Mouse (Mus musculus): ENCODE data around the gene Glt28d2.
"Not testable (repeated sequence)": the region's sequence is repeated elsewhere in the genome, so short reads cannot be mapped to it uniquely, and the experiment has no call there.

Glt28d2 gene

DNA sequence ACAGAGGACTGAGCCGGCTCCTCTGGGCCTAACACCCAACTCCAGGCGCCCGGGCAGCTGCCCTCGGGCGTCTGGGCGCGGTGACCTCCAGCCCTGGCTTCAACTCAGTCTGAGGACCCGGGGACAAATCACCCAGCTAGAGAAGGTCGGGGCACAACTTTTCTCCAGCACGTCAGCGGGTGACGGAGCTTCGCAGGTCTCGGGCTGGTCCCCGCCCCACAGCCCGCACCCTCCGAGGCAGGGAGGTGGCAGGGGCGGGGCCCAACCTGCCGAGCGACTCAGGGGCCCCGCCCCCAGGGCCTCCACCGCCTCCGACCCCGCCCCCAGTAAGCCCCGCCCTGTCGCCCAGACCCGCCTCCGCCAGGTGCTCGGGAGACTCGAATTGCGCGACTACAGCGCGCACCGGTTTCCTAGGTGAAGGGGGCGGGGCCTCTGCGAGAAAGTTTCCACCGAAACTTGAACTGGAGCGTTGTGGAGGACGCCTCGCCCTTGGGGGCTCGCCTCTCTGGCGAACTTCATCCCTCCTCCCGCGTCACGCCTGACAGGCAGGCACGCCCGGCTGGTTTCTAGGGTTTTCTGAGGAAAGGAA, at the start of gene Glt28d2, which contains the start of gene Gm37240:
Gene Glt28d2, minus strand, starts transcription at position 278 of the 589 bp plus-strand sequence.
Gene Gm37240, minus strand, starts transcription at position 280 of the 589 bp plus-strand sequence.
- peak; percentile 53 for ATAC-seq (ENCODE audit: insufficient number of reproducible peaks, low FRiP score, low TSS enrichment)

DNA sequence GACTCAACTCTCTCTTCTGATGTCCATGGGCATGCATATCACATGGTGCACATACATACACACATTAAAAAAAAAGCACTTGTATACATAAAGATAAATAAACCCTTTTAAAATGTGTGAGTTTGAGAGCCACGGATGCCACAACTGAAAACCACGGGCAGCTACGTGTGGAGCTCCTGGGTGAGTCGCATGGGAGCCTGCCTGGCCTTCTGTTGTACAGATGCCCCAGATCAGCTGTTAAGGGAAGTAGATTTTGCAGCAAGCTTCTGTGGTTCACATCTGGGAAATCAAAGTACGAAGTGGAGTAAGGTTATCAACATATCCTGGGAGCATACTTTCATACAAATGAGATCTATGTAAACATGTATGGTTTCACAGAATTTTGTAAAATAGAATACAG, 46.3 kb upstream of the Glt28d2 start:
- ATAC-seq (ENCODE audit: insufficient number of reproducible peaks, low FRiP score, low TSS enrichment) = no peak

DNA sequence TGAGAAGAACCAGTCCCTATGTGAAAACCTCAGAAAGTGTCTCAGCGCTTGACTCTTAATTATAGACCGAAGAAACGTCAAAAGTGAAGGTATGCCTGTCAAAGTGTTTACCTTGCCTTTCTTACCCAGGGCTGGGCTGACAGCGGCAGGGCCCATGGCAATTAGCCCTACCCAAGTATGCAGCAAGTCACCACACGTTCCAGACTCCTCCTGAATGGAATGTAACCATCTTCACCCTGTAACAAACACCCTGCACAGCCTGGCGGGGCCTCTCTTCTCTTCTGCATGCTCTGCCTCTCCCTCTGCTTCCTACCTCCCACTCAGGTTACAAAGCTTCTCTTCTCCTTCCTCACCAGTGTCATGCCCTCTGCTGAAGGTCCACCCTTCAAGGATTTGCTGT, 44.5 kb upstream of the Glt28d2 start:
- ATAC-seq (ENCODE audit: insufficient number of reproducible peaks, low FRiP score, low TSS enrichment) = no peak

DNA sequence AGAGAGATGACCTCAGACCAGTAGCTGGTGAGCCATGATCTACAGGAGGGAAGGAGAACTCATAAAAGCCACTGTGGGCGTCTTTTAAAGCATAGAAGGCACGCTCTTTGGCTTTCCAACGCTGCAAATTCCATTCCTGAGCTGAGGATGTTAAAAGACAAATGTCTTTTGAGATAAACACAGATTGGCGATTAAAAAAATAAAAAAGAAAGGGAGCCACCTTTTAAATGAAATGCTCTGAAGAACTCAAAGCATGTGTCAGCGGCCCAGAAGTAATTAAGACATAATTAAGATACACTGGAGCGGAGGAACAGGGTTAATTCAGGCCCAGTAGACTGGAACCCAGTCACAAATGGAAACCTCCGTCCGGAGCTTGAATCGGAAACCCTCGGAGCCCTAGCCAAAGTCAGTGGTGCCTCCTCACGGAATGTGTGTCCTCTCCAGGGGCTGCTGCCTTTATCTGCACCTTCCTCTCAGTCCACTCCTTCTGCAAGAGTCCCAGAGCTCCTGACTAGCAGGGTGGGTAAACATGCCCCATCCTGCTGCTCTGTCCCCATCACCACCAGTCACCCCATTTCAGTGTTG, 43.4 kb upstream of the Glt28d2 start:
- no peak for ATAC-seq (ENCODE audit: insufficient number of reproducible peaks, low FRiP score, low TSS enrichment)

DNA sequence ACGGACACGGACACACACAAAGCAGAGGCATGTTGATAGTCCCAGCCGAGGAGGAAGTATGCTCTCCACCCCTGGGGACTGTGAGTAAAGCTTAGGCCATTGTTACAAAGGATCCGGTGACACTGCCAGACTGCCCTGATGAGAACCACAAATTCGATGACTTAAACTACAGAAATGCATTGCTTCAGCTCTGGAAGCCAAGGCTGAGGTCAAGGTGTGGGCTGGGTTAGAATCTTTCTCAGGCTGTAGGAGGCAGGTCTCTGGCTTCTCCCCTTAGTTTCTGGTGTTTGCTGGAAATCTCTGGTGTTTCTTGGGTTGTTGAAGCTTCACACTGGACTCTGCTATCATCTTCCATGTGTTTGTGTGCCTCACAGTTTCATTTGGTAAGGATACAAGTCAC, 42.4 kb upstream of the Glt28d2 start:
- ATAC-seq (ENCODE audit: insufficient number of reproducible peaks, low FRiP score, low TSS enrichment) = no peak

DNA sequence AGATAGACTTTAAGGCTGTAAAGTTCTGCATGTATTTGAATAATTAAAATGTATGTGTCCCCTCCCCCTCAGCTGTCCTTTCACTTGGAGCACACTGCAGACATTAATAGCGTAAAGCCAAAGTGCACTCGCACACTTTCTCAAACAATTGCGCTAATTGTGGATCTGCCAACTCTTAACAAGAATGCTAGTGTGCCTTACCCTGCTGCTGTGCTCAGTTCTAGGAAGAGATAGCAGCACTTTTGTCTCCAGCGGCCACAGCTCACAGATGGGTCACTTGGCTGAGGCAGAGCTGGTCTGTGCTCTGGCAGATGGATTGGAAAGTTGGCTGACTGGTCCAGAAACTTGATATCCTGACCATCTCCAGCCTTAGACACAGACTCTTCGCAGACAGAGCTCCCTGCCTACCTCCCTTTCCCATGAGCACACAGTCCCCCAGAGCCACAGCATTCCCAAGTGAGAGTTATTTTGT, 40.9 kb upstream of the Glt28d2 start:
- no peak for ATAC-seq (ENCODE audit: insufficient number of reproducible peaks, low FRiP score, low TSS enrichment)

DNA sequence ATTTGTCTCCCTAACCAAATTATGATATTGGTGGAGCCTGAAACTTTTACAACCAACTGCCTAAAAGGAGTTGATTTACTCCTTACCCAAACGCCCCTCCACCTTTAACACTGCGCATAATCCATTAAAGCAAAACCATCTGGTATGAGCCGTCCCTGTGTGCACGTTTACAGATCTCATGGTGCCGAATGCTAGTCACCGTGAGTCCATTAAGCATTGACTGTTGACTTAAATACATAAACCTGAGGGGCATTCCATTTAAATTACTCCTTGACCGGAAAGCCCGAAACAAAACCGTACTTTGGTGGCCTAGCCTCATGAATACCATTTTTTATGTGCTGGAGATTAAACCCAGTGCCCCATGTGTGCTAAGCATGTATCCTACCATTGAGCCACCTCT, 40.0 kb upstream of the Glt28d2 start:
- no peak for ATAC-seq (ENCODE audit: insufficient number of reproducible peaks, low FRiP score, low TSS enrichment)

DNA sequence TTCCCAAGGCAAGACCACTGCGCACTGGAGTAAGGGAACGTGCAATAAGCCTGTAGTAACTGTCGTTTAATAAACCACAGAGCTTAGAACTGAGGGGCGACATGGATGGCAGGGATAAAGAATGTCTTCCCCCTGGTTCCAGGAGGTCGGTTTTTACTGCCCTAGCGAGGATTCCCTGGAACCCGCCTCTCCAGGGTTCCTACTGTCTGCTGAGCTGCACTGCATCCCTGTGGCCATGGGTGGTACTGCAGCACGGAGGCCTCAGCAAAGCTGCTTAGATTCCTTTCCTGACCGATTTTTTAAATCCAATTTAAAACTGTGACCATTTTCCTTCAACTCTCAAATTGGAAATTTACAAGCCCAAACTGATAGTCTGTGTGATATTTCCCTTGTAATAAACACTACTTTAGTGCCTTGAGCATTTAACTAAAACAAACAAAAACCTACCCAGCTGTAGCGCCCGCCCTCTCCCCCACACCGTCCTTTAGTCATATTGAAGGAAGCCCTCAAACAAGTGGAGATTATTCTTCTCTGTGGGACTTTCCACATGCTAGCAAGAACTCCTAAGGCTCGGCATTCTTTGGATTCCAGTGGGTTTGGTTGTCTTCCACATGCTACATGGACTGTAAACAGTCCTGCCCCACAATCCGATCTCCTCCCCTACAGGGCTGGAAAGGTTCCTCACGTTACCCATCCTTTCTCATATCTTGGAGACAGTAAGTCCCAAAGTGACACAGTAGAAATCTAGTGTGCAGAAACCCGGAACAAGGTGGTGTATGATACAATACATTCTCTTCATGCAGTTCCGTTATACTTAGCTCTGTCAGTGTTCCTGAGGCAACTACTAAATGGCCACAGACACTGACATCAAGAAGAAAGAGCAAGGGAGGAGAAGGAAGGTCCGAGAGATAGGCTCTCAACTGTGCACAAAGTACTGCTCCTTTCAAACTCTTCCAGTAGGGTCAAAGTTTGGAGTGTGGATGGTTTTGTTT, 36.9 kb upstream of the Glt28d2 start:
- peak; percentile 81 for ATAC-seq (ENCODE audit: insufficient number of reproducible peaks, low FRiP score, low TSS enrichment)

DNA sequence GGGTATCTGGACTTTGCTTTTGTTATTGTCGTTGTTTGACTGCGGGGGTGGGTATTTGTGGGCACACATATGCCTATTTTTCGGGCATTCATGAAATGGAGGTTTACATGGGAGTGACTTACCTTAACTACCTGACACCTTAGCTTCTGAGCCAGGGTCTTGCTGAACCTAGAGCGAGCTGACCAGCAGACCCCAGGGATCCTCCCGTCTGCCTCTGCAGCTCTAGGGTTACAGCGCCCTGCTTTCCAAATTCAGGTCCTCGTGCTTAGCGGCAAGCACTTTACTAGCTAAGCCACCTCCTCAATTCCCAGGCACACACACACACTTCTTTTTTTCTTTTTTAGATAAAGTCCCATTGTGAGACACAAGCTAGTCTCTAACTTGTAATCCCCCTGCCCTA, 36.0 kb upstream of the Glt28d2 start:
- no peak for ATAC-seq (ENCODE audit: insufficient number of reproducible peaks, low FRiP score, low TSS enrichment)

DNA sequence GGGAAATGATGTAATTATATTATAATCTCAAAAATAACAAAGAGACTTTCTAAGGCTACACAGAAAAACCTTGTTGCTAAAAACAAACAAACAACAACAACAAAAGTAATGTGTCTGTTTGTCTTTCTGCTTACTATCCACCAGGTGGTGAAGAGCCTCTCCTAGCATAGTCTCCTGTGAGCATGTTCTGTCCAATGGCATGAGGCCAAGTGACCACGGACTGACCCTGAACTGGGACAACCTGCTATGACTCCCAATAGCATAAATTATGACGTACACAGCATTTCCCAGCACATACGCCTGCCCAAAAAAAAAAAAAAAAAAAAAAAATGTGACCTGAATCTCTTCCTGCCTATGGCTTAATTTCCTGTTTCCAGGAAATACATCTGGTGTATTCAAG, 35.0 kb upstream of the Glt28d2 start:
- ATAC-seq (ENCODE audit: insufficient number of reproducible peaks, low FRiP score, low TSS enrichment) = no peak

DNA sequence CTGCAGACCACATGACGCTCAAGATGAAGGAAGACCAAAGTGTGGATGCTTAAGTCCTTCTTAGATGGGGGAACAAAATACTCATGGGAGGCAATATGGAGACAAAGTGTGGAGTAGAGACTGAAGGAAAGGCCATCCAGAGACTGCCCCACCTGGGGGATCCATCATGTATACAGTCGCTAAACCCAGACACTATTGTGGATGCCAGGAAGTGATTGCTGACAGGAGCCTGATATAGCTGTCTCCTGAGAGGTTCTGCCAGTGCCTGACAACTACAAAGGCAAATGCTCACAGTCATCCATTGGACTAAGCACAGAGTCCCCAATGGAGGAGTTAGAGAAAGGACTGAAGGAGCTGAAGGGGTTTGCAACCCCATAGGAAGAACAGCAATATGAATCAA, 33.4 kb upstream of the Glt28d2 start:
- ATAC-seq (ENCODE audit: insufficient number of reproducible peaks, low FRiP score, low TSS enrichment) = not testable (repeated sequence)

- no peak for ATAC-seq (ENCODE audit: insufficient number of reproducible peaks, low FRiP score, low TSS enrichment)
Measured at GRCm38 (mm10) chr3:85917600-85917999, 30.3 kb upstream of the Glt28d2 start.

- ATAC-seq (ENCODE audit: insufficient number of reproducible peaks, low FRiP score, low TSS enrichment) = no peak
Measured at GRCm38 (mm10) chr3:85914806-85915205, 27.5 kb upstream of the Glt28d2 start.

DNA sequence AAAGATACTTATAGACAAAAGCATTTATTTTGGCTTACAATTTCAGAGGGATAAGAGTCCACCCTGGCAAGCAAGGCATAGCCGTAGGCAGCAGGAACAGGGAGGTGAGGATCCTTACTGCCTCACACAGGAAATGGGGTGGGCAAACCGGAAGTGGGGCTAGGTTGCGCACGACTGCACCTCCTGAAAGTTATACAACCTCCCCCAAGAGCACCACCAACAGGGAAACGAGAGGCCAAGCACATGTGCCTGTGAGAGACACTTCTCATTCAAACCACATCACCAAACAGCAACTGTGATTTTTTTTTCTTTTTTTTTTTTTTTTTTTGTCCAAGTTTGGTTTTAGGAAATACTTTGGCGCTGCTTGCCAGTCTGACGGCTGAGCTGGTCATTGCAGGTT, 19.8 kb upstream of the Glt28d2 start:
- ATAC-seq (ENCODE audit: insufficient number of reproducible peaks, low FRiP score, low TSS enrichment) = no peak

DNA sequence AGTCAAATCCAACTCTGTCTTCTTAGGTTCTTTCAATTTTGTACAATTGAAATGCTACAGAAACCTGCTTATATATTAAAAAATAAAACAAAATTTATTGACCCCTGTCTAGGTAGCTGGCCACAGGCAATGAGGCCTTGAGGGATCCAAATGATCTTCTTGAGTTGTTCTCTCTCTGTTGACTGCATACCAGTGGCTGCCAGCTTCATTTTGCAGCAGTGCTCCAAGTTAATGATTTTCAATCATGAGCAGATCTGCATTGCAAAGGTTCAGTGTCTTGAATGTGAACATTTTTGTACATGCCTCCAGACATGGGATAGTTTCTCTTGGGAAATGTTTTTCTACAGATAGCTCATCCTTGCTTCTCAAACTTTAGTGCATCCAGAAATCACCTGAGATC, 17.1 kb upstream of the Glt28d2 start:
- ATAC-seq (ENCODE audit: insufficient number of reproducible peaks, low FRiP score, low TSS enrichment) = no peak

DNA sequence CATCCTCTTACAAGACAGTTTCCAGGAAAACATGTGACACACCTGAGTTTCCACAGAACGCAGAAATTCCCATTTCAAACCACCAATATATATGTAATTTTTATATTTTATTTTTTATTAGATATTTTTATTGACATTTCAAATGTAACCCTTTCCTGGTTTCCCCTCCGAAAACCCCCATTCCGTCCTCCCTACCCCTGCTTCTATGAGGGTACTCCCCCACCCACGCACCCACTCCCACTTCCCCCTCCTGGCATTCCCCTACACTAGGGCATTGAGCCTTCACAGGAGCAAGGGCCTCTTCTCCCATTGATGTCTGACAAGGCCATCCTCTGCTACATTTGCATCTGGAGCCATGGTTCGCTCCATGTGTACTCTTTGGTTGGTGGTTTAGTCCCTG, 7.7 kb upstream of the Glt28d2 start:
- ATAC-seq (ENCODE audit: insufficient number of reproducible peaks, low FRiP score, low TSS enrichment) = no peak

- ATAC-seq (ENCODE audit: insufficient number of reproducible peaks, low FRiP score, low TSS enrichment) = no peak
Measured at GRCm38 (mm10) chr3:85891571-85891970, 4.3 kb upstream of the Glt28d2 start.

- peak; percentile 8; the same call in 1 of the 2 replicates for ATAC-seq (ENCODE audit: insufficient number of reproducible peaks, low FRiP score, low TSS enrichment)
Measured at GRCm38 (mm10) chr3:85888221-85888671, 930 bp upstream of the Glt28d2 start.

DNA sequence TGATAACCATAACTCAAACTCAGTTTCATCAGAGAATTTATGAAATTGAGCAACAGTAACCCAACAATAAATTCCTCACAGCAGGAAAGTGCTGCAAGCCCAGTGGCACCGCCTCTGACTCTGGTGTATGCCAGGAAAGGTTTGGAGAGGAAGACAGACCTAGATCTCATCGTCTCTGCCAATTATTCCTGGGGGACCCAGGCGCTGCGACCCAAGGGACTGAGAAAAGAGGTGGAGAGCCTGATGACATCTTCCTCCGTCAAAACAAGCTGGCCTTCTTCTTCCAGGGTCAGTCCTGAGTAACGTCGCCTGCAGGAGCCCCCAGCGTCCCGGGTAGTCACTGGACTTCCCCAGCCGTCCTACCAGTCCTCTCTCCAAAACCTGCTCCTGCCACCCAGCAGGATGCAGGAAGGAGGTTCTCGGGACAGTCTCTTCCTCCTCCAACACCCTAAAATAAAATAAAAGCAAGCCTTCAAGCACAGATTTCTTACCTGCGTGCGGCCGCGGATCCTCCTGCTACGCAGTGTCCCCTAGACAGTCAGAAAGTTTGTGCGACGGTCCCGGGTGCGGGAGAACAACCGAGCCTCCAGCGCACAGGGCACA, 579 bp downstream of the Glt28d2 start:
- ATAC-seq (ENCODE audit: insufficient number of reproducible peaks, low FRiP score, low TSS enrichment) = no peak

DNA sequence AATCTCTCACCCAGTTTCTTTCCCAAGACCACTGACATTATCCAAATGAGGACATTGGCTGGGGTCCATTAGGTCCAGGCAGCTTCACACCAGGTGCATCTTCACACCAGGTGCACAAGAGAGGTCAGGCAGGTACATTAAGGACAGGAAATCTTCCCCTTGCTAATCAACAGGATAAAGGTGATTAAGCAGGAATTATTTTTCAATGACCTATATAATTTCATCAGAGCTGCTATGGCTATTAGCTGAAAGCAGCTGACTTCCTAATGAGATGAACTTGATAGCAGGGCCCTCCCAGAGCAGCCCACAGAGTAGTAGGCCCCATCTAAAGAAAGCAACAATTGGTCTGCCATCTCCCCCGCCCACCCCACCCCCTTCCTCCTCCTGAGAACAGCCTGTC, 1.4 kb downstream of the Glt28d2 start:
- no peak for ATAC-seq (ENCODE audit: insufficient number of reproducible peaks, low FRiP score, low TSS enrichment)

GRCm38 (mm10) chr3:85880687-85881086, 6.6 kb downstream of the Glt28d2 start:
- ATAC-seq (ENCODE audit: insufficient number of reproducible peaks, low FRiP score, low TSS enrichment) = no peak
